Mouse (Mus musculus) cerebellum, adult 2 months (tissue): Measurements from ENCODE around the gene Akt1s1. TPM values are rescaled to one million over a fixed set of nuclear protein-coding genes. Genes with fewer than 3 reads are reported as not detected.
A peak's percentile ranks its signal among the peaks of the same experiment; 100 is the strongest.

ENCODE experiments used
- DNase-seq, 2 experiments: peaks; one replicate each; pipeline ENCODE4 v3.0.0; 2021
- H3K27ac ChIP-seq: fragments of 200-500 bp; 2 replicates; pipeline ENCODE4 v1.5.1; 2012; ENCODE audit warnings: low read length, control low read depth, inconsistent platforms; ENCODE audit not compliant: insufficient read depth
- H3K27me3 ChIP-seq: fragments of 200-500 bp; 2 replicates; pipeline ENCODE4 v1.6.1; 2012; ENCODE audit warnings: inconsistent platforms, mild to moderate bottlenecking, low read length, moderate library complexity; ENCODE audit not compliant: control insufficient read depth, insufficient read depth
- H3K4me1 ChIP-seq: fragments of 200-500 bp; 2 replicates; pipeline ENCODE4 v1.6.1; 2011; ENCODE audit warnings: low read length; ENCODE audit not compliant: control insufficient read depth, insufficient read depth
- H3K4me3 ChIP-seq: fragments of 200-500 bp; replicated peaks from 2 replicates; pipeline ENCODE3; 2011; ENCODE audit warnings: mild to moderate bottlenecking, low read depth, low read length, control low read depth; ENCODE audit not compliant: insufficient read depth
- CTCF ChIP-seq: fragments of 200-500 bp; IDR thresholded peaks from 2 replicates; pipeline ENCODE4 v1.5.1; 2011; ENCODE audit warnings: low read depth, mild to moderate bottlenecking, control low read depth, low read length, moderate library complexity, borderline replicate concordance; ENCODE audit not compliant: insufficient read depth
- POLR2A ChIP-seq: fragments of 200-500 bp; IDR thresholded peaks from 2 replicates; pipeline ENCODE4 v1.6.1; 2011; ENCODE audit warnings: low read length, control low read depth, borderline replicate concordance; ENCODE audit not compliant: insufficient read depth
- WGBS: fragments of 180-500 bp; shearing (Covaris S2); methylation state at CpG from one replicate; pipeline ENCODE4 v1.1.7; 2018; 5-methylcytosine and 5-hydroxymethylcytosine counted together
- polyA plus RNA-seq: library from polyadenylated mRNA; depleted of rRNA; stranded (reverse); fragments of >200 nt; gene quantifications from 2 replicates; pipeline ENCODE4 v1.2.3, GENCODE M21; 2012

The Akt1s1 gene
- polyA plus RNA-seq, 1 experiment: 83.6 TPM

DNA sequence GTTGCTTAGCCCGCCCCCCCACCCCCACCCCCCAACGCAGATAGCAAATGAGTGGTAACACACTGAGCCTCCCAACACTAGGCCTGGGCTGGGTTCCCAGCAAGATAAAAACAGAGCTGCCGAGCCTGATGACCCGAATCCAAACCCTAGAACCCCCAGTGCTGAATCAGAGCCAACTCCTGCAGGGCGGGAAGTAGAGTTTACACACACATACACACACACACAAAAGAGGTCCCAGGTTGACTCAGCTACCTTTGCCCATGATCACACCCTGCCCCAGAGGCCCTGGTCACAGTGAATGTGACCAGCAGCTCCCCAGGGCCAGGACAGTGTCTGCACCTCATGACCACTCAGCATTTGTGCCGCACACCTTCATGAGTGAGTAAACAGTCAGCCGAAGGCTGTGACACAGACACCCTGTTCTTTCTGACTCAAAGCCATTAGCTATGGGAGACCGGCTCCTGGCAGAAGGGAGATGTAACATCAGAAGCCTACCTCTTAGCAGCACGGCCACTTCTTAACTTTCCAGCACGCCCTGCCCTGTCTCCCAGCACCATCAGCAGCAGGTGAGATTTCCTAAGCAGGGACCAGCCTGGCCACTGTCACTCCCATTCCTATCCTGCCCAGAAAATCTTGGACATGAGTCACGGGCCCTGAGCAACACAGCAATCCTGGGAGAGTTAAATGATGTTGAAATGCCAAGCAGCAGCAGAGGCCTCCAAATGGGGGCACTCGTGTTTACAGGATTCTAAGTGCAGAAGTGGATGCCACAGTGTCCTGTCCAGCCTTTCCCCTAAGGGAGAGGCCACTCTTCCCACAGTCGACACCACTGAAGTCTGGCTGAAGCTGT, 39.7 kb downstream of the Akt1s1 start:
- peak overlapping the region; percentile 68 for H3K27ac ChIP-seq
- no peak overlapping the region for H3K4me3 ChIP-seq
- H3K27me3 ChIP-seq: no peaks in the 10 kb centered on the region
- WGBS: 8% methylated on average over 13 of the region's 13 CpGs
- peak in 1 of 2 experiments; percentile 32 for DNase-seq
- TF ChIP-seq CTCF (no peak), POLR2A (no peak)
- H3K4me1 ChIP-seq: peaks cover 47% of the 10 kb centered on the region

DNA sequence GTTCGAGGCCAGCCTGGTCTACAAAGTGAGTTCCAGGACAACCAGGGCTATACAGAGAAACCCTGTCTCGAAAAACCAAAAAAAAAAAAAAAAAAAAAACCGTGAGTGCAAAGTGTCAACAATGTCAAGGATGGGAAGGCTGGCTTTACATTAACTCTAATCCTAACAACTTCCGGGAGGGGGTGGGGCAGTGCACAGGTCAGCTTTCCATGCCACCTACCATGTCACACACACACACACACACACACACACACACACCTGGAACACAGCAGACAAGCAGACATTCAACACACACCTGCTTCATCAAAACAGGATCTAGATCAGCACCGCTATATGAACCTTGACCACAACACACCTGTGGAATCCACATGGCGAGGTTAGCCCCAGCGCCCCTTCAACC, 41.4 kb downstream of the Akt1s1 start:
- WGBS: 78% methylated on average over 7 of the region's 7 CpGs
- no peak overlapping the region for H3K4me3 ChIP-seq
- H3K27ac ChIP-seq: no peak overlapping the region
- no peaks in the 10 kb centered on the region for H3K27me3 ChIP-seq
- TF ChIP-seq CTCF (no peak), POLR2A (no peak)
- DNase-seq: no peak
- H3K4me1 ChIP-seq: peaks cover 36% of the 10 kb centered on the region

DNA sequence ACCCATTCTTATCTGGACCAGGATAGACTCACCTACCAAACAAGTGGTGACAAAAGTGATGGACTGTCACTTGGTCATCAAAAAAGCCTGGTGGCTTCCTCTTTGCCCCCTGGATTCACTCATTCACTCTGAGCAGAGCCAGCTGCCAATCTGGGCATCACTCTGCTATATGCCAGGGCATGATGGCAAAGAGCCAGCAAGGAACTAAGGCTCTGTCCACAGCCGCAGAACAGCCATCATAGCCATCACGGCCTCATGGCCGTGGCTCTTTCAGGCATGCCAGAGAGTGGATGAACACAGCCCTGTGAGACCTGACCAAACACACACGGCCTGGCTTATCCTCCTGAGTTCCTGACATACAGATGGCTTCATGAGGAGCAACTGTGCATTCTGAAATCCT, 41.9 kb downstream of the Akt1s1 start:
- WGBS: 3% methylated on average over 4 of the region's 4 CpGs
- peak in 1 of 2 experiments; percentile 36 for DNase-seq
- peaks cover 32% of the 10 kb centered on the region for H3K4me1 ChIP-seq

DNA sequence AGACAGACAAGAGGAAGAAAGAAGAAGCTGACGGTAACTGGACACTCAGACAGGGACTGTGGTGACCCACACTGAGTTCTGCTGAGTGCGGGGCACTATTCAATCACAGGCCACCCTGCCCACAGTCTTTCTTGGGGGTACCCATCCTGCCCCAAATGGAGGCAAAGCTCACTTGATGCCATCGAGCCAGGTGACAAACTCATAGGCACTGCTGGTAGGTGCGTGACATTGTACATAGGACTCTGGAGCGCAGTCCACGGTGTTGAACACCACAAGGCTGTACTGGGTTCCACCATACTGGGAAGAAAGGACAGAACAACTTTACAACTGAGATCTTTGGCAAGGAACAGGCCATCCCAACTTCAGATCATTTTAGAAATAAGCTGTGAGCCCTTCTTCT, 42.8 kb downstream of the Akt1s1 start:
- Histone ChIP-seq H3K4me3 (peak overlapping the region; percentile 91), H3K27ac (no peak overlapping the region), H3K27me3 (no peaks in the 10 kb centered on the region), H3K4me1 (peaks cover 27% of the 10 kb centered on the region)
- TF ChIP-seq POLR2A: no peak
- TF ChIP-seq CTCF: no peak
- no peak for DNase-seq
- WGBS: under 1% methylated on average over 6 of the region's 6 CpGs

More for the DNA sequence above, 41.9 kb downstream of the Akt1s1 start:
- H3K4me3 ChIP-seq: peak overlapping the region; percentile 36
- no peak overlapping the region for H3K27ac ChIP-seq
- TF ChIP-seq CTCF (no peak), POLR2A (no peak)
- H3K27me3 ChIP-seq: no peaks in the 10 kb centered on the region

DNA sequence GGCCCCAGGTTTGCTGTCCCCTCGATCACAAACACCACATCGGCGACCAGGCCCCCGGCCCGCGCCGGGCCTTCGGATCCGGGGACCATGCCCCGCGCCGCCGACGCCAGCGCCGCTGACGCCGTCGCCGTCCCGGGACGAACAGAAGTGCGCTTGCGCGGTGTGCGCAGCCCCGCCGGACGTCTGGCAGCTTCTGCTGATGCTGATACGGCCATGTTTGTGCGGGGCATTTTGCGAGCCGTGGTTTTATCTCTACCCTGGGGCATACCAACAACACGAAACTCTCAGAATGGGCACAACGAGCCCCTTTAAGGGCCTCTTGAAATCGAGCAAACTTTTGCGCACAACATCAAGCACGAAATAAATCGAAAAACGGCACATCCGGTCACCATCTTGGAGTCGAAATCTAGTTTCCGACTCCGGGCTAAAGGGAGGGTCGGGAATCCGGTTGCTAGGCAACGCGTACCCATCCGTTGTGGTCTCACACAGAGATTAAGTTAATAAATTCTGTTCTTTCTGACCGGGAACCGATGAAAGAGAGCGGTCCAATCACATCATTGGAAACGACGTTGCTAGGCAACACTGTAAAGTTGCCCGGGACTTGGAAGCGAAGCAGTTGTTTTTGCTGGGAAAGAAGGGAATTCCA, 43.6 kb downstream of the Akt1s1 start, which contains the start of gene Med25:
Gene Med25, minus strand, starts transcription at position 437 of the 646 bp plus-strand sequence.
- under 1% methylated on average over 56 of the region's 56 CpGs for WGBS
- DNase-seq: peak; percentile 90 to 93
- peak within 1 kb of the TSS; percentile 96 for H3K27ac ChIP-seq
- H3K4me1 ChIP-seq: peaks cover 29% of the 10 kb centered on the region
- TF ChIP-seq POLR2A: peak; percentile 74
- no peak for TF ChIP-seq CTCF
- no peaks in the 10 kb centered on the region for H3K27me3 ChIP-seq
- H3K4me3 ChIP-seq: peak within 1 kb of the TSS; percentile 91

DNA sequence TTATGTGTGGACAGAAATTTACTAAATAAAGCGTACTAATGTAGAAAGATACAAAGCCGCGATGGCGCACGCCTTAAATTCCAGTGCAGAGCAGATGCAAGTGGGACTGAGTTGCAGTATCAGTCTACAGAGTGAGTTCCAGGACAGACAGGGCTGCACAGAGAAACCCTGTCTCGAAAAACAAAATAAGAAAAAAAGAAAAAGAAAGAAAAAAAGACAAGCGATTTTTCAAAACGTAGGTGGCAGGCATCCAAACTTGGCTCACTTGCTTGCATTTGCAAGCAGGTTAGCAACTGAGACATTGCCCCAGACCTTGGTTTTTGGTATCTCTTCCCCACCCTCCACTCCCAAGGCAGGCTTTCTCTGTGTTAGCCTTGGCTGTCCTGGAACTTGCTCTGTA, 44.4 kb downstream of the Akt1s1 start:
- Histone ChIP-seq H3K27ac (no peak overlapping the region), H3K4me3 (no peak overlapping the region), H3K4me1 (peaks cover 30% of the 10 kb centered on the region), H3K27me3 (no peaks in the 10 kb centered on the region)
- under 1% methylated on average over 8 of the region's 8 CpGs for WGBS
- DNase-seq: no peak
- TF ChIP-seq POLR2A: no peak
- no peak for TF ChIP-seq CTCF

DNA sequence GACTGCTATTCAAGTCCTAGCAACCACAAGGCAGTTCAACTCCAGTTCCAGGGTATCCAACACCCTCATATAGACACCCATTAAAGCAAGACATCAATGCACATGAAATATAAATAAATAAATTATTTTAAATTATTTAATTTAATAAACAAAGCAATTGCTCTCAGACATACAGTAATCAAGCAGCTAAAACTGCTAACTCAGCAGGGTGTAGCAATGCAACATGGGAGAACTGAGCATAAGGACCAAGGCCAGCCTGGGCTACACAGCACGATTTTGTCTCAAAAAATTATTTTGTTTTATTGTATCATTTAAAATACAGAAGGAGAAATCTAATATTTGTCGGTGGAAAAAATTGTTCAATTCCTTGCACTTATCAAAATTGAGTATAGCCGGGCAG, 45.4 kb downstream of the Akt1s1 start:
- WGBS: 86% methylated on average over 3 of the region's 3 CpGs
- no peak for DNase-seq
- Histone ChIP-seq H3K27me3 (no peaks in the 10 kb centered on the region), H3K4me1 (peaks cover 25% of the 10 kb centered on the region), H3K4me3 (no peak overlapping the region), H3K27ac (no peak overlapping the region)
- TF ChIP-seq CTCF (no peak), POLR2A (no peak)

DNA sequence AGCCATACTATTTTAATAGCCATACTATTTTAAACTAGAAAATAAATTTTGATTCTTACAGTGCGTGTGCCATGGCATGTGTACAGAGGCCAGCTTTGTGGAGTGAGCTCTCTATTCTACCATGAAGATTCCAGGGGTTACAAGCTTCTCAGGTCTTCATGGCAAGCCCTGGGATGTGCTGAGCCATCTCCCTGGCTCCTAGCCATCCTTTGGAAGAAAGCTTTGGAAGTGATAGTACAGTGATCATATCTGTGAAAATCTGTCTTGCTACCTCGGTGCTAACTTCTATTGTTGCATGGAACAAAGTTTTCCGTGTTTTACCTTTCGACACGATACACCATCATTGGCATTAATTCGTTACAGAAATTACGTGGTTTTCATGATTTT, 46.4 kb downstream of the Akt1s1 start:
- TF ChIP-seq POLR2A (no peak), CTCF (no peak)
- Histone ChIP-seq H3K4me1 (peaks cover 24% of the 10 kb centered on the region), H3K4me3 (peak overlapping the region; percentile 66), H3K27me3 (no peaks in the 10 kb centered on the region), H3K27ac (no peak overlapping the region; the same call in 1 of the 2 replicates)
- no peak for DNase-seq
- 2% methylated on average over 7 of the region's 7 CpGs for WGBS
